Mouse (Mus musculus) hindbrain, embryonic 14.5 days (tissue): ENCODE results near the gene Diexf. TPM values are rescaled to one million over a fixed set of nuclear protein-coding genes. Genes with fewer than 3 reads are reported as not detected.
A peak's percentile ranks its signal among the peaks of the same experiment; 100 is the strongest.

Experiments
- ATAC-seq: fragments of 200-750 bp; cut with Nextera tagmentation; 2 replicates; pipeline ENCODE4 v1.8.0; 2017; ENCODE audit warnings: moderate number of reproducible peaks, mild to moderate bottlenecking, moderate TSS enrichment, moderate library complexity; ENCODE audit not compliant: low FRiP score
- DNase-seq: peaks from one replicate; pipeline ENCODE4 v3.0.0-alpha.2; 2015; ENCODE audit warnings: low spot score
- H3K27ac ChIP-seq: fragments of 300-500 bp; sonication (generic); 2 replicates; pipeline ENCODE4 v1.5.1; 2014; ENCODE audit warnings: mild to moderate bottlenecking, moderate library complexity
- H3K27me3 ChIP-seq: fragments of 300-500 bp; sonication (generic); 2 replicates; pipeline ENCODE4 v1.6.1; 2014; ENCODE audit warnings: mild to moderate bottlenecking, low read length, mixed read lengths; ENCODE audit not compliant: control insufficient read depth, insufficient read depth
- H3K36me3 ChIP-seq: fragments of 300-500 bp; sonication (generic); replicated peaks from 2 replicates; pipeline ENCODE4 v1.6.1; 2014; ENCODE audit not compliant: control insufficient read depth, insufficient read depth
- H3K4me1 ChIP-seq: fragments of 300-500 bp; sonication (generic); replicated peaks from 2 replicates; pipeline ENCODE4 v1.6.1; 2014; ENCODE audit warnings: antibody characterized with exemption, low read length, mixed read lengths; ENCODE audit not compliant: control insufficient read depth, insufficient read depth
- H3K4me2 ChIP-seq: fragments of 300-500 bp; sonication (generic); replicated peaks from 2 replicates; pipeline ENCODE4 v1.6.1; 2014; ENCODE audit warnings: mild to moderate bottlenecking, moderate library complexity
- H3K4me3 ChIP-seq: fragments of 300-500 bp; sonication (generic); replicated peaks from 2 replicates; pipeline ENCODE4 v1.5.1; 2014; ENCODE audit warnings: mild to moderate bottlenecking, low read length
- H3K9ac ChIP-seq: fragments of 300-500 bp; sonication (generic); 2 replicates; pipeline ENCODE4 v1.6.1; 2014
- H3K9me3 ChIP-seq: fragments of 300-500 bp; sonication (generic); 2 replicates; pipeline ENCODE4 v1.6.1; 2016; ENCODE audit warnings: low read length; ENCODE audit not compliant: control insufficient read depth
- WGBS: fragments of 180-500 bp; shearing (Covaris S2); extraction: QIAGEN DNeasy Blood & Tissue Kit; methylation state at CpG from one replicate; pipeline ENCODE4 v1.1.7; 2014; 5-methylcytosine and 5-hydroxymethylcytosine counted together
- polyA plus RNA-seq: library from polyadenylated mRNA; unstranded; fragments of >200 nt; fragmentation: Nextera tagmentation; extraction: Ambion mirVana; gene quantifications from 2 replicates; pipeline ENCODE4 v1.2.1, GENCODE M21; 2014

Diexf gene
- polyA plus RNA-seq, 1 experiment from 2014 or later: 8.0 TPM

GRCm38 (mm10) chr1:193093596-193093995, 36.5 kb downstream of the Diexf start:
- Histone ChIP-seq H3K9me3 (no peaks in the 10 kb centered on the region), H3K36me3 (no peaks in the 10 kb centered on the region), H3K4me3 (no peak overlapping the region), H3K4me2 (no peak overlapping the region), H3K9ac (no peak overlapping the region), H3K4me1 (peaks cover 9% of the 10 kb centered on the region; the same call in 1 of the 2 replicates), H3K27ac (no peak overlapping the region), H3K27me3 (no peaks in the 10 kb centered on the region)
- ATAC-seq (no peak), DNase-seq (no peak)
- 92% methylated on average over 3 of the region's 3 CpGs for WGBS

DNA sequence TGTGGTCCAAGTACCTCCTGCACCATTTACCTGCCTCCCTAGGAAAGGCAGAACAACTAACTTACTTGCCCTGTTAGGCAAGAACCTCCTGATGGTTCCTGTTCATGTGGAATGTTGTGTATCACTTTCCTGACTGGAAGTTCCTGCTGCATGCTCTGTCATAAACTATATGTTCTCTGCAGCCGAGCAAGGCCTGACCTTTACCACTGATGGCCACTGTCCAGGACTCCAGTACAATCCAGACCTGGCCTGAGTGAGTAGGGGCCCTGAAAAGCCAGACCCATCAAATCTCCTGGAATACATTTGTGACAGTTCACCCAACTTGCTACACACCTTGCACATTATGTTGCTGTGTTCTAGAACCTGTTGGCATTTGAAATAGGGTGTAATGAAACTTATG, 37.3 kb downstream of the Diexf start:
- Histone ChIP-seq H3K27ac (no peak overlapping the region), H3K4me2 (no peak overlapping the region), H3K9ac (no peak overlapping the region), H3K4me1 (peaks cover 9% of the 10 kb centered on the region; the same call in 1 of the 2 replicates), H3K9me3 (no peaks in the 10 kb centered on the region), H3K36me3 (no peaks in the 10 kb centered on the region), H3K4me3 (no peak overlapping the region), H3K27me3 (no peaks in the 10 kb centered on the region)
- no peak for ATAC-seq
- WGBS: 72% methylated on average over 1 of the region's 1 CpGs
- no peak for DNase-seq

- Histone ChIP-seq H3K9me3 (no peaks in the 10 kb centered on the region), H3K4me1 (peaks cover 14% of the 10 kb centered on the region; the same call in 1 of the 2 replicates), H3K27ac (peak overlapping the region; percentile 67), H3K4me2 (no peak overlapping the region), H3K27me3 (no peaks in the 10 kb centered on the region), H3K4me3 (no peak overlapping the region), H3K9ac (no peak overlapping the region), H3K36me3 (no peaks in the 10 kb centered on the region)
- 85% methylated on average over 11 of the region's 11 CpGs for WGBS
- ATAC-seq: no peak
- DNase-seq: no peak
These were observed 39.2 kb downstream of the Diexf start for GRCm38 (mm10) chr1:193090894-193091293.

GRCm38 (mm10) chr1:193090211-193090871, 39.7 kb downstream of the Diexf start:
- 57% methylated on average over 18 of the region's 18 CpGs for WGBS
- peaks cover 14% of the 10 kb centered on the region; the same call in 1 of the 2 replicates for H3K4me1 ChIP-seq
- peak overlapping the region; percentile 67 for H3K27ac ChIP-seq
- no peaks in the 10 kb centered on the region for H3K36me3 ChIP-seq
- H3K4me3 ChIP-seq: no peak overlapping the region
- no peak overlapping the region for H3K9ac ChIP-seq
- no peak overlapping the region for H3K4me2 ChIP-seq
- no peaks in the 10 kb centered on the region for H3K9me3 ChIP-seq
- peak; percentile 47 for DNase-seq
- ATAC-seq: 0 out of 2 replicates have a peak, but pooled peaks have one; percentile 52
- no peaks in the 10 kb centered on the region for H3K27me3 ChIP-seq

DNA sequence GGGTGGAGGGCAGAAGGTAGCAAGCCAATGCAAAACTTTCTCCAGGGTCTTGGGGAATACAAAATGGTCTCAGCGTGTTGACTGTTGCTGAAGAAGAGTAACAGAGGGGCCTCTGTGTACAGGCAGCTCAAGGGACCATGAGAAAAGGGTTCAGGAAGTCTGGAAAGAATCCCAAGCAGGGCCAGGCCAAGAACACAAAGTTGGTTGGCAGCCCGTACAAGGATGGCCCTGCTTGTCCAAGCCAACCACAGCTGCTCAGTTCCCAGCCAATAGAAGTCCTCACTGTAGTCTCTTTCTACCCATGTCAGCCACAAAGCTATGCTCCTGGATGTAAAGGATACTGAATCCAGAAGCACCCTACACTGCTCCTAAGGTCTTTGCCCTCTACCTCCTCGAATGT, 40.4 kb downstream of the Diexf start:
- WGBS: 84% methylated on average over 3 of the region's 3 CpGs
- H3K4me3 ChIP-seq: no peak overlapping the region
- no peak overlapping the region for H3K4me2 ChIP-seq
- no peaks in the 10 kb centered on the region for H3K36me3 ChIP-seq
- DNase-seq: no peak
- H3K4me1 ChIP-seq: peaks cover 14% of the 10 kb centered on the region; the same call in 1 of the 2 replicates
- no peaks in the 10 kb centered on the region for H3K27me3 ChIP-seq
- no peak overlapping the region for H3K27ac ChIP-seq
- H3K9ac ChIP-seq: no peak overlapping the region
- no peak for ATAC-seq
- H3K9me3 ChIP-seq: no peaks in the 10 kb centered on the region

DNA sequence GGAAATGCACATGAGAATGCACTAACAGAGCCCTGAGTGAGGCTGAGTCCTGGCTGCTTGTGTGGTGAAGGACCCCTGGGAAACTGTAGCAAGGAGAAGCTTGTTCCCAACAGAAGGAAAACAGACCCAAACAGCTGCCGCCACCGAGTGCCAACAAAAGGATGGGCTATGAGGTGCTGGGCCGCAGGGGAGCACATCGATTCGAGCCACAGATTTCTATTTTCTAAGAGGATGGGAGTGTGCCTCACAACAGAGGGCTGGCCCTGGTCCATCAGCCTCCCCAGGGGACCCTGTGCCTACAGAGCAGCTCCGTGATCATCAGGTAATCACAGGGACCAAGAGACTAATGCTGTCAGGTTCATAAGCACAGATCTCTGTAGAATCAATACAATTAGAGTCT, 40.9 kb downstream of the Diexf start:
- no peaks in the 10 kb centered on the region for H3K36me3 ChIP-seq
- no peaks in the 10 kb centered on the region for H3K9me3 ChIP-seq
- 69% methylated on average over 6 of the region's 6 CpGs for WGBS
- H3K9ac ChIP-seq: no peak overlapping the region
- no peak overlapping the region for H3K27ac ChIP-seq
- no peak for ATAC-seq
- no peak overlapping the region for H3K4me2 ChIP-seq
- H3K4me3 ChIP-seq: no peak overlapping the region
- H3K27me3 ChIP-seq: no peaks in the 10 kb centered on the region
- peaks cover 14% of the 10 kb centered on the region; the same call in 1 of the 2 replicates for H3K4me1 ChIP-seq
- DNase-seq: no peak

DNA sequence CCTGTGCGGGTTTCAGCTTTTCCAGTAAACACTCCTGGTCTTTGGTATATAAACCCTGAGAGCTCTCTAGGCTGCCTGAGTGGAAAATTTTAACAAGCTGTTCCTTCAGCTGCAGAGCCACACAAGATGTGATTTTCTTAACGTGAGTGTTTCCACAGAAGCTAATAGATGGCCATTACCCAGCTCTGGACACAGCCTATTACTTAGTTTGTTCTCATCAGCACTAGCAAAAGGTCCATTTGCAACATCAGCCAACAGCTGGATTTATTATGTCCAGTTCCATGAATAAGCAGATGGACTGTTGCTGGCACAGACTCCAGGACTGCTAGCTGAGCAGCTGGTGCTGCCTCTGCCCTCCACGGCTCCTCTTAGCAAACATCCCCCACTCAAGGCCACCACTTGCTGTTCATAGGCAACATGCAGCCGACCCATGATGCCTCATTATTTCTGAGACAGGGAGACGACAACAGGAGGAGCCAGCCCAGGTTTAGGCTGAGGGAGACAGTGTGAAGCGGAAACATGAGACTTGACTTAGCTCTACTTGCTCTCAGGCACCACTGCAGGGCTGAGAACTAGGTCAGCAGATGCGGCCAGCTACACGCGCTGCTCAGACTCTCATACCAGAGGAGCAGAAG, 43.1 kb downstream of the Diexf start:
- Histone ChIP-seq H3K27me3 (no peaks in the 10 kb centered on the region), H3K4me1 (peaks cover 26% of the 10 kb centered on the region), H3K27ac (0 out of 2 replicates have a peak overlapping the region, but pooled peaks have one; percentile 32), H3K4me3 (no peak overlapping the region), H3K4me2 (no peak overlapping the region), H3K9me3 (no peaks in the 10 kb centered on the region), H3K36me3 (no peaks in the 10 kb centered on the region), H3K9ac (no peak overlapping the region)
- no peak for DNase-seq
- WGBS: 62% methylated on average over 9 of the region's 9 CpGs
- 0 out of 2 replicates have a peak, but pooled peaks have one; percentile 22 for ATAC-seq

DNA sequence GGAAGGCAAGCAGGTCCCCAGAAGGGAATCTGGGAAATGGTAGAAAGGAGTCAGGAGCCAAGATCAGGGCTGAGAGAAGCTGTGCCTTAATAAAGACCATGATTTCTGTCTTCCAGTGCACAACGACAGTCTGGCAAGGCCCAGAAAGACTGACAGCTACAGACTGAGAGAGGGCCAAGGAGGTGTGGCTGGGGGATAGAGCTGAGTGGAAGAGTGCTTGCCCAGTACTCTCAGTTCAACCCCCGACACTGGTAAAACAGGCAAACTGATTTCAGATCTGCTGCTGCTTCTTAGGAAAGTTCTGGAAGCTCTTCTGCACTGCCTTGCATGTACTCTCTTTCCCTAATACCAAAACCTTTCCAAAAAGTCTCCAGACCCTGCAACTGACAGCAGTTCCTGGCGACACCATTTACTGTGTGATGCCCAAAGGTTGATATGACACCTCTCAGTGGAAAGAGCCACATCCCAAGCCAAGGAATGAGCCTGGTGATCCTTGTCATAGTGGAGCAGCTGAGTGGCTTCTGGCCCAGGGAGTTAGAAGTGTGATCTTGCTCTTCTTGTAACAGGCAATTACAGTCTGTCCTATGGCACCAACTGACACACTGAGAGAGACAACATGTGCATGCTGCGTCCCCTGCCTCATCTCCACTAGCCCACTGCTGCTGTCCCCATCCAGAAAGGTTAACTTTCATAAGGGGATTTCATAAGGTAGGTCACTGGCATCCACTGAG, 43.8 kb downstream of the Diexf start:
- Histone ChIP-seq H3K36me3 (no peaks in the 10 kb centered on the region), H3K27me3 (no peaks in the 10 kb centered on the region), H3K27ac (no peak overlapping the region), H3K4me1 (peaks cover 32% of the 10 kb centered on the region), H3K4me3 (no peak overlapping the region), H3K9me3 (no peaks in the 10 kb centered on the region), H3K9ac (no peak overlapping the region), H3K4me2 (no peak overlapping the region)
- DNase-seq (no peak), ATAC-seq (no peak)
- 76% methylated on average over 4 of the region's 4 CpGs for WGBS

DNA sequence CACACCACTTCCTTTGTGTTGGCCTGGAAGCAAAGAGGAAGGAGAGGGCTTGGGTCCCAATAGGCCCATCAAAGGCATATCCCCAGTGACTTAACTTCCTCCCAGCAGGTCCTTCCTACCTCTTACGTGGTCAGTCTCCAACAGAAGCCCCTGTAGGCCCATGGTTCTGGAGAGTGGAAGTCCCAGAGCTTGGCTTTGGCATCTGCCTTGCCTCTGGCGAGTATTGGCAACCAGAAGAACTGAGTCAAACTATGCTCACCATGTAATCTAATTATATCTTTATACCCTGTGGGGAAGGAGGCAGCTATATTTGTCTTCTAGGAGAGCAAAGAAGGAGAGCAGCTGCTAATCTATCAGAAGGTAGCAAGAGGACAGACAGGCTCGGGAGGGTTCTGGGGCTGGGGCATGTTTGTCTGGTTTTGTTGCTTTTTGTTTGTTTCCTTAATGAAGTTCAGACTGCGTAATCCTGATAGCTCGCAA, 44.5 kb downstream of the Diexf start:
- Histone ChIP-seq H3K36me3 (no peaks in the 10 kb centered on the region), H3K4me1 (peaks cover 28% of the 10 kb centered on the region), H3K4me2 (no peak overlapping the region), H3K27me3 (no peaks in the 10 kb centered on the region), H3K9me3 (no peaks in the 10 kb centered on the region), H3K9ac (no peak overlapping the region), H3K27ac (no peak overlapping the region), H3K4me3 (no peak overlapping the region)
- DNase-seq (no peak), ATAC-seq (no peak)
- 63% methylated on average over 5 of the region's 5 CpGs for WGBS
